In the genomic region with DNA sequence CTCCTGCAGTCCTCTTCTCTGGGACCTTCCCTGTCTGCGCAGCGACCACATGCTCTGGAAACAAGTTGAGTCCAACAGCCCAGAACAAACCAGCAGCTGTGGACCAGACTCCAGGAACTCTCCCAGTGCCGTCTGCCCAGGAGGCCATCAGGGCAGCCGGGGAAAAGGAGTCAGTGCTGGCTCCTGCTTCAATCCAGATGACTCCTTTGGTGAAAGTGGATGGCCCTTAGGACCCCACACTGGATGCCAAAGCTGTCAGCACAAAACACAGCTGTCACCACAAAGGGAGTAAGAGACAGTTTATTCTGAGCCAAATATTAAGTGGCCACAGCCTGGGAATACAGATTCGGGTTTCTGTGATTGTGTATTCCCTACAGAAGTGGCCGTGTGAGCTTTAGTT, we compare ENCODE assay signal across 24 mouse cellular contexts. TPM values are rescaled to one million over a fixed set of nuclear protein-coding genes. Genes with fewer than 3 reads are reported as not detected.
A peak's percentile ranks its signal among the peaks of the same experiment; 100 is the strongest.
DNase-seq lines count a peak whose midpoint lies in the region; ATAC-seq and TF ChIP-seq lines count a peak whose summit lies in the region.
"Had no signal": no experiment of that assay in that cellular context is flagged by ENCODE, and none has a peak within 500 bp of the region (broad histone marks: within the 10 kb centered on the region; RNA-seq: fewer than 3 reads in every experiment).

No protein-coding gene starts in this region.

- no peaks in the 10 kb centered on the region for H3K27me3 ChIP-seq in E14TG2a.4 (ENCODE audit: insufficient read depth, low read length)
- no peaks in the 10 kb centered on the region for H3K27me3 ChIP-seq in hindbrain, embryonic 13.5 days
- H3K27me3 ChIP-seq: CH12.LX; heart, embryonic 13.5 days; intestine, embryonic 15.5 days; neural tube, embryonic 15.5 days had no signal

- no peak overlapping the region for H3K4me2 ChIP-seq in hindbrain, embryonic 13.5 days
- H3K4me2 ChIP-seq: intestine, embryonic 15.5 days; neural tube, embryonic 15.5 days had no signal

- no peak for DNase-seq in gastrocnemius, adult 2 months
- DNase-seq in gastrocnemius, postnatal 10 days = no peak
- DNase-seq in left cerebral cortex, postnatal 4 days = peak; percentile 51
- no peak for DNase-seq in left cerebral cortex, adult 2 months (ENCODE audit: extremely low spot score in 1 of 2, low spot score in 2 of 2)
- DNase-seq in right cerebral cortex, postnatal 14 days = no peak
- DNase-seq in spleen, postnatal 36 days (ENCODE audit: low spot score in 2 of 2) = no peak
- DNase-seq: adrenal gland, postnatal 10 days; cerebellum, adult 11-12 months; cerebellum, postnatal 25 days; lung, adult 18-20 months; right cerebral cortex, postnatal 4 days; thymus, adult 2 months had no signal

- peaks cover 12% of the 10 kb centered on the region for H3K4me1 ChIP-seq in E14TG2a.4 (replicated peaks; ENCODE audit: low read depth, low read length)
- peaks cover 54% of the 10 kb centered on the region for H3K4me1 ChIP-seq in hindbrain, embryonic 13.5 days (replicated peaks)

- no peak overlapping the region for H3K4me3 ChIP-seq in gastrocnemius, adult 2 months
- H3K4me3 ChIP-seq in left cerebral cortex, adult 2 months = no peak overlapping the region
- peak overlapping the region; percentile 29; the same call in 1 of the 2 replicates for H3K4me3 ChIP-seq in E14TG2a.4 (replicated peaks; ENCODE audit: low read length)
- no peak overlapping the region for H3K4me3 ChIP-seq in hindbrain, embryonic 13.5 days
- H3K4me3 ChIP-seq: heart, embryonic 13.5 days; intestine, embryonic 15.5 days; neural tube, embryonic 15.5 days had no signal

- no peaks in the 10 kb centered on the region for H3K36me3 ChIP-seq in E14TG2a.4 (ENCODE audit: insufficient read depth, low read length)
- peaks cover 36% of the 10 kb centered on the region for H3K36me3 ChIP-seq in hindbrain, embryonic 13.5 days
- H3K36me3 ChIP-seq: heart, embryonic 13.5 days; intestine, embryonic 15.5 days had no signal

- no peak overlapping the region for H3K9ac ChIP-seq in hindbrain, embryonic 13.5 days
- H3K9ac ChIP-seq: heart, embryonic 13.5 days; intestine, embryonic 15.5 days; neural tube, embryonic 15.5 days had no signal

- no peak for TF ChIP-seq CTCF in gastrocnemius, adult 2 months (IDR thresholded peaks at IDR 0.05)
- TF ChIP-seq CTCF in left cerebral cortex, adult 2 months (IDR thresholded peaks at IDR 0.05) = no peak
- TF ChIP-seq CTCF in E14TG2a.4 (conservative IDR thresholded peaks at IDR 0.05; ENCODE audit: low read length) = no peak

- WGBS in hindbrain, embryonic 13.5 days = 49% methylated on average over 6 of the region's 6 CpGs

- intact Hi-C loops in gastrocnemius, adult 2 months (cut with DNase I) = no loop called here
- intact Hi-C loops in left cerebral cortex, postnatal 4 days (cut with DNase I) = no loop called here
- intact Hi-C loops in left cerebral cortex, adult 2 months (cut with DNase I) = no loop called here

- peak overlapping the region; percentile 63; the same call in 1 of the 2 replicates for H3K27ac ChIP-seq in gastrocnemius, adult 2 months
- H3K27ac ChIP-seq in left cerebral cortex, adult 2 months = no peak overlapping the region
- peak overlapping the region; percentile 58 for H3K27ac ChIP-seq in hindbrain, embryonic 13.5 days
- H3K27ac ChIP-seq: heart, embryonic 13.5 days; intestine, embryonic 15.5 days; neural tube, embryonic 15.5 days had no signal

- ATAC-seq in hindbrain, embryonic 13.5 days (ENCODE audit: low FRiP score) = no peak
- ATAC-seq: forebrain, embryonic 16.5 days; intestine, embryonic 15.5 days had no signal

- H3K9me3 ChIP-seq in E14TG2a.4 (ENCODE audit: low read length) = peaks cover 4% of the 10 kb centered on the region; the same call in 1 of the 2 replicates
- no peaks in the 10 kb centered on the region for H3K9me3 ChIP-seq in hindbrain, embryonic 13.5 days
- H3K9me3 ChIP-seq: heart, embryonic 13.5 days; intestine, embryonic 15.5 days; neural tube, embryonic 15.5 days had no signal

RNA-seq across cellular contexts. Expression of a gene that starts 23.7 kb away (rescaled TPM):
- 1 to 10 TPM; 2.6 to 5.2 TPM for total RNA-seq in gastrocnemius, adult 2 months (2021)
- 1 to 10 TPM; 5.6 to 7.0 TPM for total RNA-seq in gastrocnemius, postnatal 10 days (2021)
- total RNA-seq in left cerebral cortex, postnatal 4 days (2021) = 100 to 1,000 TPM; 277 to 282 TPM
- 100 to 1,000 TPM; 138 to 141 TPM for total RNA-seq in left cerebral cortex, adult 2 months (2021)
- 104 and 106 TPM in 2 replicates for polyA plus RNA-seq in hindbrain, embryonic 13.5 days (2015; fragmentation: Nextera tagmentation; extraction: Ambion mirVana)
- total RNA-seq: liver, adult 2 months; monocyte, adult 5-6 weeks had no signal

RNA-seq across cellular contexts. Expression of a gene that starts 52.5 kb away (rescaled TPM):
- total RNA-seq in gastrocnemius, adult 2 months (2021) = not detected
- total RNA-seq in gastrocnemius, postnatal 10 days (2021) = under 1 TPM in 1 of 2 experiments, not detected in 1; 0.41 TPM
- under 1 TPM in 1 of 2 experiments, not detected in 1; 0.26 TPM for total RNA-seq in left cerebral cortex, postnatal 4 days (2021)
- not detected for total RNA-seq in left cerebral cortex, adult 2 months (2021)
- polyA plus RNA-seq in hindbrain, embryonic 13.5 days (2015; fragmentation: Nextera tagmentation; extraction: Ambion mirVana) = 3.1 TPM in 2 replicates
- total RNA-seq: CH12.LX; gastrocnemius, adult 8-10 months; layer of hippocampus, postnatal 25 days; left cerebral cortex, postnatal 25 days; monocyte, adult 5-6 weeks had no signal

Comparison
In these comparisons a context has a peak if more than half of its experiments do, and no peak if none do; other contexts are left out.
1. RNA of a gene that starts 23.7 kb away (total RNA-seq): 277 to 282 TPM in left cerebral cortex, postnatal 4 days and 138 to 141 TPM in left cerebral cortex, adult 2 months; 5.6 to 7.0 TPM in gastrocnemius, postnatal 10 days and 2.6 to 5.2 TPM in gastrocnemius, adult 2 months; every median in the first group is over 10 times any median in the second.